Mouse (Mus musculus) gastrocnemius, postnatal 25 days (tissue): ENCODE measurements around the gene Zc3h12a. TPM values are rescaled to one million over a fixed set of nuclear protein-coding genes. Genes with fewer than 3 reads are reported as not detected.

Experiments used
- DNase-seq: peaks from one replicate; pipeline ENCODE4 v3.0.0; 2022
- long read RNA-seq, 2 experiments: library from polyadenylated mRNA; stranded (forward); transcript quantifications; one replicate each; pipeline ENCODE4 v2.0.0; 2021
- total RNA-seq, 2 experiments: library from RNA; stranded (reverse); gene quantifications; 1 replicate in 1 of 2; 2 replicates in 1 of 2; pipeline ENCODE4 v1.2.3; 2021

Gene Zc3h12a
- 1 to 10 TPM; 2.3 to 2.9 TPM for total RNA-seq
- long read RNA-seq, experiment 1, partial matches to known transcripts, result 0 of 1 reads
- long read RNA-seq, experiment 1, other reads (novel, unspliced or antisense), result 1 of 1 reads
- long read RNA-seq, experiment 2, partial matches to known transcripts, result 0 of 1 reads
- long read RNA-seq, experiment 2, other reads (novel, unspliced or antisense), result 0 of 1 reads

GRCm38 (mm10) chr4:125127305-125128084, at the start of gene Zc3h12a:
TSS of gene Zc3h12a (minus strand) at chr4:125127840.
- DNase-seq, result peak; percentile 91

DNA sequence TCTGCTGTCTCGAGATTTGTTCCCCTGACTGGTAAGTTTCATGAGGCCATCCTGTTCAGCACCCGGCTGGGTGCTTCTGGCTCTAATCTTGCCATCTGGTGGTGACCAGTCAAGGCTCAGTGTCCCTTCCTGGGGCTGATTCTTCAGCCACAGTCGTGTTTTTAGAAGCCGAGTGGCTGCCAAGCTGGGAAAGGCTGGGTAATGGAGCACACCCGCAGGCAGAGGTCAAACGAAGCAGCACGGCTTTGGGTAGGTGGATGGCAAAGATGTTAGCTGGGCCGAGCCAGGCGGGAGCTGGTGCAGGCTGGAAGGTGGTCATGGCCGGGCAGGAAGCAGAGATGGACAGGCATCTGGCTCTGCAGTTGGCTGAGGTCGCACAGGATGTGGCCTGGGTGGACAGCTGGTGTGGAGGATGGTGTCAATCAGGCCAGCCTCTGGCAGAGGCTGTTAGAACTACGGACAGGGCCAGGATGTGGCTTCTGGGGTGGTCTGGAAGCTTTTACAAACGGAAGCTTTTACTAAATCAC, 49.1 kb upstream of the Zc3h12a start:
- no peak for DNase-seq

DNA sequence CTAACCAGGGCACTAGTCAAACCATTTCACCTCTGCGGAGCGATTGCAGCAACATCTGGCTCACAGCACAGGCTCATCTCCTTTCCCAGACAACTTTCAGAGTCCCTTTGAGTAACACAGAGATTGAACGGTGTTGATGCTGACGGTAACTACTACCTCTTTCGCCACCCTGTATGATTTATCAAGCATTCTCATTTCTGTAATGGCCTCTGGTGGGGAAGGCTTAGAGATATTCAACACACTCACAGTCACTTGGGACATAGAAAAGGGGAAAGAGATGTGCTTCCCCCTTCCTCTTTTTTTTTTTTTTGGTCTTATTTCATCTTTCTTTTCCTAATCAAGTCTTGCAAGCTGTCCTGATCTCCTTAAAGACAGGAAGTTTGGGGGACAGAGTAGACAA, 48.5 kb upstream of the Zc3h12a start:
- DNase-seq, result no peak

- DNase-seq, result no peak
Measured at GRCm38 (mm10) chr4:125175591-125175990, 48.0 kb upstream of the Zc3h12a start.

DNA sequence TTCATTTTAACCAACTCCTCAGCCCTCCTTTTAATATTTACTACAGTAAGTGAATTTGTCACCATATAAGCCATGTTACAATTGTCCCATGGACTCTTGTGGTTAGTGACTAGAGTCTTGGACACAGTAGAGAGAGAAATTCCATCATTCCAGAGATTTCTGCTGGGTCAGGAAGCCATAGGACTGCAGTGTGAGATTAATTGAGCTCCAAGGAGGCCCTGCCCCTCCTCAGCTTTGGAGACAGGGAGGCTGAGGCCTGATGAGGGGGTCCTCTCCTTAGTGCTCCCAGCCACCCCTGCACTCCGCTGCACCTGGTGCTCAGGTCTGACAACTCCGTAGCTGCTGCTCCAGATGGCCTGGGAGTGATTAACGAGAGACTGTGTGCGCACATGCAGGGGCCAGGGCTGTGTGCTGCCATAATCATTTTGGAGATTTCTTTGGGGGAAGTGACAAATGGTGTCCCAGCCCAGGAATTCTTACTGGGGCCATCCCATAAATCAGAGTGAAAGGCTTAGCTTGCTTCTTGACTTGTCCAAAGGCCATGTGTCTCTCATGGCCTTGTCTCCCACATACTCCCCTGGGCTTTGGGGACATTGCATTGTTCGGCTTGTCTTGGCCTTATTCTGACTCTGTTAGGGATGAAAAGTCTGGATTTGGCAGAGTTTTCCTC, 47.0 kb upstream of the Zc3h12a start:
- no peak for DNase-seq

GRCm38 (mm10) chr4:125173150-125173549, 45.5 kb upstream of the Zc3h12a start:
- DNase-seq, result no peak

GRCm38 (mm10) chr4:125172736-125173135, 45.1 kb upstream of the Zc3h12a start:
- DNase-seq, result no peak

DNA sequence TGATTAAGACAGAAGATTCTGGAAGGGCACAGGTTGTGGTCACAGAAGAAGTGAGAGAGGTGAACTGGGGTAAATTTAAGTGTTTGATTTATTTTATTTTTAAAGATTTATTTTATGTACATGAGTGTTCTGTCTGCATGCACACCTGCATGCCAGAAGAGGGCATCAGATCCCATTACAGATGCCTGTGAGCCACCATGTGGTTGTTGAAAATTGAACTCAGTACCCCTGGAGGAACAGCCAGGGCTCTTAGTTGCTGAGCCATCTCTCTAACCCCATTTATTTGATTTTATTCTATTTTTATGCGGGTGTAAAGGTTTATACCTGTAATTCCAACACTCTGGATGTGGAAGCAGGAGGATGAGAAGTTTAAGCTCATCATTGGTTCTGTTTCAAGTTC, 40.1 kb upstream of the Zc3h12a start:
- no peak for DNase-seq

DNA sequence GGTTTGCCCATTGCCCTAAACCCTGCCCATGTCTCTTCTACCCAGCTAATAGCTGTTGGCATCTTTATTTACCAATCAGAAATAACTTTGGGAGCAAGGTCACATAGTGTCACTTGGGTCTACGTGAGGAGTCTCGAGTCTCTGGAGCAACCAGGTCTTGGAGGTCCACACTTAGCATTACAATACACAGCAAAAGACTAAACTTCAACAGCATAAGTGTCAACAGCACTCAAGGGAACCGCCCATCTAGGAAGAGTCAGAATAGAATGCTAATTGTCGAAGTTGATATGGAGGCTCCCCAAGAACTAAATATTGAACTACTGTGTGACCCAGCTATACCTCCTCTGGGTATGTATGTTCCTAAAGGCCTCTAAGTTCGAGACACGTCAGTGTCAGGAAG, 37.2 kb upstream of the Zc3h12a start:
- no peak for DNase-seq

- no peak for DNase-seq
Measured at GRCm38 (mm10) chr4:125162701-125163100, 35.1 kb upstream of the Zc3h12a start.

DNA sequence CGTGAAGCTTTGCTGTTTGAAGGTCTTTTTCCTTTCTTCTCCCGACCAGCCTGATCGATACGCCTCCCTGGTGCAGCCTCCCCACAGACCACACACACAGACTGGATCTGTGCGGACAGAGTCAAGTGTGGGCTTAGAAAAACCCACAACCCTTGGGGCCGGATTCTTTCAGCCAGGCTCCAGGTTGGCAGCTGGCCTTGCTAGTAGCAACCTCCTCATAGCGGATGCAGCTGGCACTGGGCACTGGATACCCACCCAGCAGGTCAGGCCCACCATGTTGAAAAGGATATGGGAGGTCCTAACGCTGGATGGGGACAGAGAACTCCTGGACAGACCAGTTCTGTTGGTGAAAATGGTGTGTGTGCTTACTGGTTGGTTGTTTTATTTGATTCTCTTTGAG, 33.8 kb upstream of the Zc3h12a start:
- no peak for DNase-seq

DNA sequence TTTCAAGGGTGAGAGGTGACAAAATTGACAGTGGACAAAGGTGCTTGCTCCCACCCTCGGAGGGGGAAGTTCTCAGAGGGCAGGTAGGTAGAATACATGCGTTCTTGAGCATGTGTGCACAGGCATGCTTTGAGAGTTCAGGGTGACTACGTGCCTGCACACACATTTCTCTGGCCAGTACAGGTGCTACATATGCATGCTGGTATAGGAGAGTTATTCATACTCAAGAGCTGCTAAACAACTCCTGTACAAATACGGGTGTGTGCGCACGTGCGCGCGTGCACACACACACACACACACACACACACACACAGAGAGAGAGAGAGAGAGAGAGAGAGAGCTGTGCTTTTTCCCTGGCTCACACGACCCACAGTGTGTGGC, 33.3 kb upstream of the Zc3h12a start:
- no peak for DNase-seq

DNA sequence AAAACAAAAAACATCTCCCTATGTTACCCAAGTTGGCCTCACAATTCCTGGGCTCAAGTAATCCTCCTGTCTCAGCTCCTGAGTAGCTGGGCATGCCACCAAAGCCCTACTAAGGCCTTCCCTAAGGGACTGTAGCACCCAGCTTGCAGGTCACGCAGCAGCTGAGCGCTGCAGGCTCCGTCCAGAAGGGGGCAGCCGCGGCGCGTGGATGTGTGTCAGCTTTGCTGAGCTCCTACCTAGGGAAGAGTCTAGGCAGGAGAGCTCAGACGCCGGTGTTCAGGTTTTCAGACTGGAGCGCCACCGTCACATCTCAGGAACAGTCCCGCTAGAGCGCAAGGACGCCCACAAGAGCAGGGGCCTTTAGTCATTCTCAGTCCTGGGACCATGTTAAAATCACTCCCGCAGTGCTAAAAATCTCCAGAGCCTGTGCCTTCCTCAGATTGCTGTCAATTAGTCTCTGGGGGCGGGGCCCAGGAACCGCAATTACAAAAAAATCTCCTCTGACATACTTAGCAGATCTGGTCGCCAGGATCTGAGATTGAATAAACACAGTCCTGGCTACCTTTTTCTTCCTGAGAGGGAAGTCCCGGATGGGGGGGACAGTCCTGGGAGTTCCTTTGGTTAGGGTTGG, 32.8 kb upstream of the Zc3h12a start:
- DNase-seq, result peak; percentile 65

DNA sequence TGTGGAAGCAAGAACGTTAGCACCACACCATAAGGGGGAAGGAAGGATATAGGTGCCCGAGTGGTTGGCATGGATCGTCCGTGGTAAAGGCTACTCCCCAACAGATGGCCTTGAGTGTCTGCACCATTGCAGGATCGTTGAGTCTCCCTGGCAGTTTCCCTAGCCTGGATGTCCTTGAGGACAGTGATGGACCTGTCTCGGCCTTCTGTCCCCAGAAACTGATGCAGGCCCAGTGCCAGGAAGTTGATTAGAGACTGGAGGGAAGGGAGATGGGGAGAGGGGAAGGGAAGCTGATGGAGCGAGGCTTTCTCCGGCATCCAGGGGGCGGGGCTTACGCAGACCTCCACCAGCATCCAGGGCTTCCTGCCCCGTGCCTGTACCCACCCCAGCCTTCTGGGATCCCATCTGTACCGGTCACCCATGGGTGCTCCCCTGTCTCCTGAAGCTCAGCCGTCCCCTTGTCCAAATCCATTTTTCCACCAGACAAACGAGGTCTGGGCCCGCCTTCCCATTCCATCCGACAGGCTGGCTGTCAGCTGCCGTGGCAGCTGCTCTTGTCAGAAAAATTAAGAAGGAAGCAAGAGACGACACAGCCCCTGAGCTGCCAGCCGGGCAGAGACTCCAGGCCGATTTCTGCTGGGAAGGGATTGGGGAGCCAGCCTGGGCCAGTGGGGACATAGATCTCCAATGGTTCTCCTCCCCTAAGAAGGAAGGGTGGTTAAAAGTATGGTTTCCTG, 31.1 kb upstream of the Zc3h12a start:
- no peak for DNase-seq

GRCm38 (mm10) chr4:125158081-125158480, 30.4 kb upstream of the Zc3h12a start:
- DNase-seq, result no peak

DNA sequence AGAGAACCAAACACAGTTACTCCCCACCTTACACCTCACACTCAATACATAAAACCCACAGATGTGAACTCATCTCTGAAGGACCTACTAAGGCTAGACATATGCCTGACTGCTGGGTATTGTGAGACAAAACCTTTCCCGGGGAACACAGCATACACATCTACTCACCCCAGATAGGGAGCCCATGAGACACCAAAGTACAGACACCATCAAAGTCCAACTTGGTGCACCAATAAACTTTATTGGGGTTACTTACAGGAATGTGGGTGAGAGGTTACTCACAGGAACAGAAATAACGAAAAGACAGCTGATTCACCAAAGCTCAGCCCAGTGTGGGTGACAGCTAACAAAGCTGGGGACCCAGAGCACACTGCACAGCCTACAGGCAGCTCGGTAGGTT, 29.7 kb upstream of the Zc3h12a start:
- DNase-seq, result no peak

DNA sequence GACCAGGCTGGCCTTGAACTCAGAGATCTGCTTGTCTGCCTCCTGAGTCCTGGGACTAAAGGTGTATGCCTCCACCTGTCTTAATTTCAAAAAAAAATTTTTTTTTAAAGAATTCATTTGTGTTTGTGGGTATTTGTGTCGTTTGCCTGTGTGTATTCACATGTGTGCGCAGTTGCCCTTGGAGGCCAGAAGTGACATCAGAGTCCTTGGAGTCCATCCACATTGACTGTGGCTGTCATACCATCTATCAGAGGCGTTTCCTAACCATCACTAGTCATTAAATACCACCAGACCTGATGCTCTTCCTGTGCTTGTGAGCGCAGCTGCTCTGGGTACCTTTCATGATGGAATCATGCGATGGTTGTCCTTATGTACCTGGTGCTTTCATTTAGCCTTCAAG, 28.0 kb upstream of the Zc3h12a start:
- no peak for DNase-seq

DNA sequence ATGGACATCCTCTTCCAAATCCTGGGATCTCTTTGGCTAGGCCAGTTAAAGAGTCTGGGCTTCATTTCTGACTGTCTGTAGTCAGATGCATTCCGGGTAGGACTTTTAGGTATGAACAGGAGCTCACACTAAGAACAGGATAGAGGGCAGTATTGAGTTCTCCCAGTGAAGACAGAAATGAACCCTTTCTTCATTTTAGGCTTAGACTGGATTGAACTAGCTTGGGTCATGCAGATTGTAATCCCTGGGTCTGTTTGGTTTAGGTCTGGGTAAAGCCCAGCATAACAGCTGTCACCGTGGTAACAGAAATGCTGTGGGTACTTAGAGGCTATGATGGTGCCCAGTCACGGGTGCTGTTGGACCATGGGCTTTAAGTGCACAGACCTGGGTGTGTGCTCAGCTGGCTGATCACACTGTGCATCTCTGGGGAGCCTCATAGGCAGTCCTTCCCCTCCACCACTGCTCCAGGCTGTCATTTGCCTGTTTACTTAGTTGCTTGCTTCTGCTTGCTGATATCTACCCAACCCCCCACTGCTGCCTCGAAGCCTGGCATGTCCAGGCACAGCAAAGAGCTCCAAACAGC, 26.1 kb upstream of the Zc3h12a start:
- DNase-seq, result no peak

DNA sequence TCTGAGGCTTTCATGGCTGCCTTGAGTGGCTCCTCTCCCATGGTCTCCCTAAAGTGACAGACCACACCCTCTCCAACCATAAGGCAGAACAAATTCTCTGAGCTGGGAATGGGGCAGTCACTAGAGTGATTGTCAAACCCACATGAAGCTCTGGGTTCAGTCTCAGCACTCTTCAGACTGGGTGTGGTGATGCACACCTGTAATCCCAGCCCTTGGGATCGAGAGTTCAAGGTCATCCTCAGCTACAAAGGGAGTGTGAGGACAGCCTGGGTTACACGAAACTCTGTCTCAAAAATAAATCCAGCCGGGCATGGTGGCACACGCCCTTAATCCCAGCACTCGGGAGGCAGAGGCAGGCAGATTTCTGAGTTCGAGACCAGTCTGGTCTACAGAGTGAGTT, 24.8 kb upstream of the Zc3h12a start:
- DNase-seq, result no peak

DNA sequence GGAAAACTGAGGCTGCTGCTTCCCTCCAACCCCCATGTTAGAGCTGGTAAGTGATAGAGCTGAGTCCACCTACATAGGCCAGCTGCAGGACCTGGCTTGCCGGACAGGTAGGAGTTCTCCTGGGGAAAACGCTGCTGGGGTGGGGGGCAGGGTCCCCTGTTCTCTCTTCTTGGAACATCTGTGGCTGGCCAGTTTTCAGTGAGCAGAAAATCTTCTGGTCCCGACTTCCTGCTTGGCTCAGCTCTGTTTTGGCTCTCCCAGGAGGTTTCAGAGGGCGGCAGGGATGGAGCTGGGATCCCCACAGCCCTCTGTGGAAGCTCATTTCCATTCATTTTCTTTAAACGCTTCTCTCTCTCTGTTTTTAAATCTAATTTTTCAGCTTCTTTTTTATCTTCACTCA, 21.8 kb upstream of the Zc3h12a start:
- DNase-seq, result no peak

DNA sequence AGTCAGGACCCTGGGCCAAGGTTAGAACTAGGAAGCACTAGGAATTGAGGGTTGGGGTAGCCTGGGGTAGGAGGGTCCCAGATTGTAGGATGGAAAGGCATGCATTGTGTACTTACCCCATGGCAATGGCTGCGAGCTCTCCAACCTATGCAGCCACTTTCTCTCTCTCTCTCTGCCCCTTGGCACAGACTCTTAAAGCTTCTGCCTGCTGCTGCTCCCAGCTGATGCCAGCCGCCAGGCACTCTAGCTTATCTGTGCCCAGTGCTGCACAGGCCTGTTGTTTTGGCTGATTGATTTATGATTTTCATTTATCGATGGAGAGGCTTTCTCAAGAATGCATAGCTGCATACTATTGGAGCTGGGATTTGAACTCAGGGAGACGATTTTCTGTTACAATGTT, 20.3 kb upstream of the Zc3h12a start:
- DNase-seq, result no peak

DNA sequence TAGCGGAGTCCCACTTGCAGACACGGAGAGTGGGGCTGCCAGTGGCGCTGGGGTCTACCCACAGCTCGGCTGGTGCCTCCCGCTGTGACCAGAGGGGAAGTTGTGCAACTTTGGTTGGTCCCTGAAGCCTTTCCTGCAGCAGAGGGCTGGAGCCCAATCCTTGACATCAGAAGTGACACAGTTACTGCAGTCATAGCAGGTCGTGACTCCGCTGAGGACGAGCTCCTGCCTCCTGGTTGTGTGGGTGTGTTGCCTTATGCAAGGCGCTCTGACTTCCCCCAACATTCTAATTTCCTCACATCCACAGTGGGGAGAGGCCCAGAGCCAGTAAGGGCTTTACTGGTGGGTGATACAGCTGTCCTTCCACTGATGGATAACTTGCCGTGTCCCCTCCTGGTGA, 17.6 kb upstream of the Zc3h12a start:
- DNase-seq, result peak; percentile 36
